Mouse (Mus musculus): ENCODE measurements at regions not wholly inside any gene's neighbourhood (a gene's known extent, or its start where the extent isn't known, plus 50 kb on each side); places are given as distances from the start of the nearest gene placed in this dataset.
A peak's percentile ranks its signal among the peaks of the same experiment; 100 is the strongest.

DNA sequence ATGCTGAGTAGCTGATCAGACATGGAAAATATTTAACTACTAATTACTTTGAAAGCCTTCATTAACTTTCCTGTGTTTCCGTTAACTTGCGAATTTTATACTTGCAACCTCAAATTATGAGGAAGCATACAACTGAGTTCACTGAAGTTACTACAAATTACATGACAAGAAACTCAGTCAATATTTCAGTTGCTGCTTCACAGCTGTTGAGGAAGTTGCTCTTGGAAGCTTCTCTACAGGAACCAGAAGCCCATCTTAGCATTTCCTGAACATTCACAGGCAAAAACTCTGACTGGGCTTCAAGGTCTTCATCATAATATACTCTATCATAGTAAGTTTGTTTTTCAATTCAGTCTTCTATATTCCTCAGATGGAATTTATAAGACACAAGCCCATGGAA is 426.1 kb downstream of the Lipi start:
- peak; percentile 7 for DNase-seq
- ATAC-seq (ENCODE audit: insufficient read depth): no peak
- no peak for TF ChIP-seq CTCF (IDR thresholded peaks at IDR 0.05; ENCODE audit: low read depth)
- no peak overlapping the region for H3K4me3 ChIP-seq (ENCODE audit: low read depth, low read length)
- H3K4me1 ChIP-seq (ENCODE audit: insufficient read depth): no peaks in the 10 kb centered on the region
- no peak overlapping the region for H3K4me2 ChIP-seq
- no peaks in the 10 kb centered on the region for H3K9me3 ChIP-seq (ENCODE audit: low read depth, low read length)
- no peaks in the 10 kb centered on the region for H3K36me3 ChIP-seq (ENCODE audit: insufficient read depth)
- no peaks in the 10 kb centered on the region for H3K27me3 ChIP-seq (ENCODE audit: insufficient read depth, low read length)
- WGBS: 89% methylated on average over 2 of the region's 2 CpGs
- no peak overlapping the region for H3K27ac ChIP-seq (ENCODE audit: low read depth)
- no peak overlapping the region for H3K9ac ChIP-seq

DNA sequence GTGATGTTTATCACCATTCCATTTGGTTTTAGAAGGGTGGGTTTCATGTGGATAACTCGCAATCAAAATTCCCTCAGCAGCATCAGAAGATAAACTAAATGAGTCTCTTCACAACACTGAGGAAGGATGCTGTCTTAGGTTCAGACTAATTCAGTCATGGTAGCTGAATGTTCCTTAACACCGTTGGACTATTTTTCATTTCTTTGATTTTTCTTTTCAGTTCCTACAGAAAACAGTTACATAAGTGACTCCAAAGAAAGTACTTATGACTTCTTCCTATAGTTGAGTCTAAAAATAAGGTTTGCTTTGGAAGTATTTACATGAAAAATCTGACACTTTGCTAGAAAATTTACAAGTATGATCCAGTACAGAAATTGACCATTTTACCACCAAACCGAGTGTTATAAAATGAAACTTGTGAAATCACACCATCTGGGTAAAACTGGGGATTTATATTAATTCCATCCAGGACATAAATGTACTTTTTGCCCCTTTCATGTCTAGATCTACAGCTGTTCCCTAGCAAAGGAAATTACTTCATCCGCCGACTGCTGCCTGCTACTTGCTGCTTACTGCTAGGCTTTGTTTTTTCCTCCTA is 430.3 kb downstream of the Lipi start:
- WGBS: 69% methylated on average over 5 of the region's 5 CpGs
- no peak for ATAC-seq (ENCODE audit: insufficient read depth)
- H3K27ac ChIP-seq (ENCODE audit: low read depth): no peak overlapping the region
- DNase-seq: no peak
- H3K9me3 ChIP-seq (ENCODE audit: low read depth, low read length): no peaks in the 10 kb centered on the region
- H3K9ac ChIP-seq: no peak overlapping the region
- no peak overlapping the region for H3K4me3 ChIP-seq (ENCODE audit: low read depth, low read length)
- no peak for TF ChIP-seq CTCF (IDR thresholded peaks at IDR 0.05; ENCODE audit: low read depth)
- H3K4me1 ChIP-seq (ENCODE audit: insufficient read depth): no peaks in the 10 kb centered on the region
- H3K4me2 ChIP-seq: no peak overlapping the region
- H3K36me3 ChIP-seq (ENCODE audit: insufficient read depth): no peaks in the 10 kb centered on the region
- no peaks in the 10 kb centered on the region for H3K27me3 ChIP-seq (ENCODE audit: insufficient read depth, low read length)

Measured in lung, embryonic 14.5 days (tissue).